Mouse (Mus musculus) neural tube, embryonic 12.5 days (tissue): Measurements from ENCODE around the gene 4930539E08Rik. TPM values are rescaled to one million over a fixed set of nuclear protein-coding genes. Genes with fewer than 3 reads are reported as not detected.

Experiments
- ATAC-seq: fragments of 200-750 bp; cut with Nextera tagmentation; 2 replicates; pipeline ENCODE4 v1.8.0; 2017; ENCODE audit warnings: low read depth, mild to moderate bottlenecking, moderate TSS enrichment, moderate library complexity; ENCODE audit not compliant: low FRiP score
- H3K27ac ChIP-seq: fragments of 300-500 bp; sonication (generic); 2 replicates; pipeline ENCODE4 v1.5.1; 2016
- H3K27me3 ChIP-seq: fragments of 300-500 bp; sonication (generic); replicated peaks from 2 replicates; pipeline ENCODE4 v1.6.1; 2016; ENCODE audit warnings: mild to moderate bottlenecking
- H3K36me3 ChIP-seq: fragments of 300-500 bp; sonication (generic); 2 replicates; pipeline ENCODE4 v1.6.1; 2016; ENCODE audit warnings: mild to moderate bottlenecking
- H3K4me1 ChIP-seq: fragments of 300-500 bp; sonication (generic); 2 replicates; pipeline ENCODE4 v1.6.1; 2016
- H3K4me2 ChIP-seq: fragments of 300-500 bp; sonication (generic); replicated peaks from 2 replicates; pipeline ENCODE4 v1.6.1; 2016; ENCODE audit warnings: mild to moderate bottlenecking
- H3K4me3 ChIP-seq: fragments of 300-500 bp; sonication (generic); 2 replicates; pipeline ENCODE4 v1.5.1; 2016
- H3K9ac ChIP-seq: fragments of 300-500 bp; sonication (generic); 2 replicates; pipeline ENCODE4 v1.6.1; 2016; ENCODE audit warnings: mild to moderate bottlenecking
- H3K9me3 ChIP-seq: fragments of 300-500 bp; sonication (generic); 2 replicates; pipeline ENCODE4 v1.6.1; 2016; ENCODE audit warnings: mild to moderate bottlenecking
- WGBS: fragments of 180-500 bp; shearing (Covaris S2); methylation state at CpG from one replicate; pipeline ENCODE4 v1.1.7; 2016; 5-methylcytosine and 5-hydroxymethylcytosine counted together
- polyA plus RNA-seq: library from polyadenylated mRNA; unstranded; fragments of >200 nt; fragmentation: Nextera tagmentation; extraction: Ambion mirVana; gene quantifications from 2 replicates; pipeline ENCODE4 v1.2.1, GENCODE M21; 2016

Gene 4930539E08Rik
- polyA plus RNA-seq, 1 experiment from 2014 or later, result 0.38 TPM

- Histone ChIP-seq H3K4me3 (no peak overlapping the region), H3K9me3 (no peaks in the 10 kb centered on the region; the same call in 1 of the 2 replicates), H3K27me3 (no peaks in the 10 kb centered on the region), H3K27ac (no peak overlapping the region), H3K4me1 (no peaks in the 10 kb centered on the region), H3K4me2 (no peak overlapping the region), H3K9ac (no peak overlapping the region), H3K36me3 (no peaks in the 10 kb centered on the region)
- 79% methylated on average over 10 of the region's 11 CpGs for WGBS
- ATAC-seq, result no peak
Measured at GRCm38 (mm10) chr17:28942101-28942500, 27.0 kb upstream of the 4930539E08Rik start.

GRCm38 (mm10) chr17:28940776-28941555, 25.8 kb upstream of the 4930539E08Rik start:
- ATAC-seq, result no peak
- H3K9me3 ChIP-seq, result no peaks in the 10 kb centered on the region; the same call in 1 of the 2 replicates
- no peaks in the 10 kb centered on the region for H3K27me3 ChIP-seq
- H3K4me2 ChIP-seq, result no peak overlapping the region
- no peak overlapping the region for H3K4me3 ChIP-seq
- 94% methylated on average over 25 of the region's 25 CpGs for WGBS
- no peak overlapping the region for H3K27ac ChIP-seq
- H3K36me3 ChIP-seq, result no peaks in the 10 kb centered on the region
- no peak overlapping the region for H3K9ac ChIP-seq
- no peaks in the 10 kb centered on the region for H3K4me1 ChIP-seq

DNA sequence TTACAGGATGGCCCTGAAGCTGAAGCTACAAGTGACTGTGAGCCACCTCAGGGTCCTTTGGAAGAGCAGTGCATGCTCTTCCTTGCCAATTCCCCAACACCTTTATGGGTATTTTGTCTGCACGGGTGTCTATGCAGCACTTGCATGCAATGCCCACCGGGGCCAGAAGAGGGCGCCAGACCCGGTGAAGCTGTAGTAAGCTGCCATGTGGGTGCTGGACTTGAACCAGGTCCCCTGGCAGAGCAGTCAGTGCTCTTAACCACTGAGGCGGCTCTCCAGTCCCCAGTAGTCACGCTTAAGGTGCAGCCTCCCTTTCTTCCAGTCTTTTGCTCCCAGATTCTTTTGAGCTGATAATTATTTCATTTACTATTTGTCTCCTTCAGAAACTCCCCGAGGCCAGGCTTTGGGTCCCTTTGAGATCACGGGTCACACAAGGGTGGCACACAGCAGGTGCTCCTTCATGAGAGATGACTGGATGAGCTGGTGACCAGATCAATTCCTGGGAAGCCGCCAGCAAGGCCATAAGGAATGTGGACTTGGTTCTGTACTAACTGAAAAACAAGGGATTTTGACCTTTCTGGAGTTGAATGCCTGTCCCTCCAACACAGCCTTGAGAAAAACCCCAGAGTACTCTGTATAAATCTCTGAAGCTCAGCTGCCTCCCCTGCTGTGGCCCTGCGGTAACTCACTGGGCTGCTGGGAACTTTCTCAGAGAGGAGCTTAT, 21.7 kb upstream of the 4930539E08Rik start:
- no peaks in the 10 kb centered on the region for H3K36me3 ChIP-seq
- no peaks in the 10 kb centered on the region for H3K4me1 ChIP-seq
- no peak overlapping the region for H3K4me2 ChIP-seq
- H3K9ac ChIP-seq, result no peak overlapping the region
- ATAC-seq, result no peak
- 81% methylated on average over 10 of the region's 10 CpGs for WGBS
- no peaks in the 10 kb centered on the region for H3K27me3 ChIP-seq
- H3K4me3 ChIP-seq, result no peak overlapping the region
- H3K9me3 ChIP-seq, result no peaks in the 10 kb centered on the region; the same call in 1 of the 2 replicates
- no peak overlapping the region for H3K27ac ChIP-seq

DNA sequence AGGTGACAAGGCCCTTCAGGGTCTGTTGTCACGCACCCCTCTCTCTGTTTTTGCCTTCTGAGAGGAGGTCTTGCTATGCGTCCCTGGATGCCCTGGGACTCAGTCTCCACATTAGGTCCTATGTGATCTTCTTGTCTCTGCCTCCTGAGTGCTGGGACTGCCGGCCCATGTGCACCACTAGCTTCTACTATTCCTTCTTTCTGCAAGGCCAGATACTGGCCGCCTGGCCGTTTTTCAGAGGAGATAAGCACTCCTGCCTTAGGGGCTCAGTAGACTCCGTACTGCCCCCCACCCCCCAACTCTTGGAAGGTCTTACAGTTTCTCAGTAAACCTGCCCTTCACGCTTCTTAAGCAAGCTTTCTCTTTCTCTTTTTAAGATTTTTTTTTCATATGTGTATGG, 21.0 kb upstream of the 4930539E08Rik start:
- Histone ChIP-seq H3K4me3 (no peak overlapping the region), H3K36me3 (no peaks in the 10 kb centered on the region), H3K27ac (no peak overlapping the region), H3K4me2 (no peak overlapping the region), H3K9ac (no peak overlapping the region), H3K9me3 (no peaks in the 10 kb centered on the region), H3K4me1 (no peaks in the 10 kb centered on the region), H3K27me3 (no peaks in the 10 kb centered on the region)
- no peak for ATAC-seq
- 90% methylated on average over 7 of the region's 7 CpGs for WGBS

GRCm38 (mm10) chr17:28934120-28934916, 19.2 kb upstream of the 4930539E08Rik start:
- 75% methylated on average over 19 of the region's 19 CpGs for WGBS
- Histone ChIP-seq H3K27ac (no peak overlapping the region), H3K36me3 (no peaks in the 10 kb centered on the region), H3K9me3 (no peaks in the 10 kb centered on the region), H3K4me1 (peaks cover 9% of the 10 kb centered on the region), H3K9ac (no peak overlapping the region), H3K4me2 (no peak overlapping the region), H3K27me3 (no peaks in the 10 kb centered on the region), H3K4me3 (no peak overlapping the region)
- no peak for ATAC-seq

DNA sequence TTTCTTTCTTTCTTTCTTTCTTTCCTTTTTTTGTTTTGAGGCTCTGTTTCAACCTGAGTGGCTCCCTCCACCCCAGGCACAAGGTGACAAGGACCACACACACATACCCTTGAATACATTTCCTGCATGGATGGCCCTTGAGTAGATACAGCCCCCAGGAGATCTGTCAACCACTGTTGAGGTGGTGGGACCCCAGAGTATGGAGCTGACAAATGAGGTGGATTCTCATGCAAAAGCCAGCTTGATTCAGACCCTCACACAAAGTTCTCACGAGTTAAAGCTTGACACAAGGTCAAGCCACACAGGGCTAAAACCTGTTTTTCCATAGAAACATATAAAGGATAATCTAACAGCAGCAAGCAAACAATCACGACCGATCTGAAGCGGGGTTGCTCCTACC, 17.1 kb upstream of the 4930539E08Rik start:
- Histone ChIP-seq H3K4me3 (no peak overlapping the region), H3K36me3 (no peaks in the 10 kb centered on the region)
- 93% methylated on average over 4 of the region's 4 CpGs for WGBS

DNA sequence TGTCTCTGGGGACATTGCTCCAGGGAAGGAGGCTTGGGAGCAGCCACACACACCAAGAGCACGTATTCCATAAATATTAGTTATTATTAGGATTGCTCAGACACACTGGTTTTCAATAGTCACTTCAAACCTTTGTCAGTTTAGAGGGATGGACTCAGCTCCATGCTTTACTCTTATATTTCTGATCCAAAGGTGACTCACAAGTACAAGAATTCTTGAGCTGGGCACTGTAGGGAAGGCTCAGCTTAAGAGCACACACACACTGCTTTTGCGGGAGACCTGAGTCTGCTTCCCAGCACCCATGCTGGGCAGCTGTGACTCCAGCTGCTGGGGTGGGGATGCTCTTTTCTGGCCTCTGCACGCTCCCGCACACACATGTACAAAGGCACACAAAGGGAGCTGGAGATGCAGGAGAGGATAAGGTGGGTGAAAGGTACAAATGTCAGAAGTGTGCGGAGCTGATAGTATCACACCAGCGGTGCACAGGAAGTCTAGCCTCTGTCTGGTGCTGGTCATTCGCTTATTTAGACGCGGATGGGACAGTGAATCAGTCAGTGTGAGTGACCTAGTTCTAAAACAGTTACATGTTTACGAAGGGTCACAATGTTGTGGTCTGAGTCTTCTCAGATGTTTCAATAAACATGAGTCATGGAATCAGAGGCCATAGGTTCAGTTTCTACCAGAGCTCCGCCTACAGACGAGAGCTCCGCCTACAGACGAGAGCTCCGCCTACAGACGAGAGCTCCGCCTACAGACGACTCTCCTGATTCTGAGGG, 16.5 kb upstream of the 4930539E08Rik start:
- no peak overlapping the region for H3K27ac ChIP-seq
- no peak overlapping the region for H3K4me3 ChIP-seq
- WGBS, result 90% methylated on average over 18 of the region's 18 CpGs
- H3K36me3 ChIP-seq, result no peaks in the 10 kb centered on the region
- H3K9me3 ChIP-seq, result no peaks in the 10 kb centered on the region
- H3K27me3 ChIP-seq, result no peaks in the 10 kb centered on the region
- no peak overlapping the region for H3K9ac ChIP-seq
- peaks cover 9% of the 10 kb centered on the region for H3K4me1 ChIP-seq
- H3K4me2 ChIP-seq, result no peak overlapping the region
- no peak for ATAC-seq

More for the DNA sequence above, 17.1 kb upstream of the 4930539E08Rik start:
- no peaks in the 10 kb centered on the region for H3K27me3 ChIP-seq
- no peak overlapping the region for H3K9ac ChIP-seq
- ATAC-seq, result no peak
- peaks cover 9% of the 10 kb centered on the region for H3K4me1 ChIP-seq
- no peaks in the 10 kb centered on the region for H3K9me3 ChIP-seq
- no peak overlapping the region for H3K27ac ChIP-seq
- H3K4me2 ChIP-seq, result no peak overlapping the region

DNA sequence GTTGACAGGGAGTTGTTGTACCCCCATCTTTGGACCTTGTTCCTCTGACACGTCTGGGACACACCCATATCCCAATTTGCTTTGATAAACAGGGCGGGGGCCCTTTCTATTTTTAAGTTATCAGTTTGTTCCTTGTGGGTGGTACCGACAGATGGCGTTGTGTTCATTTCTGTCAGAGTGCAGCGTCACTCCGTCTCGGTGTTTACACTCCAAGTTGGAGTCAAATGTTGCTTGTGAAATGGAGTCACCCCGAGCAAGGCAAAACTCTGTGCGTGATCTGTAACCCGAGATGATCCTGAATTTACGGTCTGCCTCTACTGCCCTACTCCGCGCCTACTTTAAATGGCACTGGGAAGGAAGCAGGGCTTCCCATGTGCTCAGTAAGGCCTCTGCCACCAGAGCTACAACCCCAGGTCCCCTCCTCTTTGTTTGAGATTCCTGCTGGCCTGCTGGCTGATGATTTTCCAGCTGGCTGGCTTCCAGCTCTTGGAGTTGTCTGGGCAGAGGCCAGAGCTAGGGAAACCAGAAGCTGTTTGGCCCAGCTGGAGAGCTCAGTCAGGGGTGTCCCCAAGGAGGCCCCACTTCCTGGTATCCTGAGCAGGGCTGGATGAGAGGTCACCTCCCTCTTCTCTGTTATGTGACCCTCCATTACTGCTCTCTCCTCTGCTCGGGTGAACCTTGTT, 15.4 kb upstream of the 4930539E08Rik start:
- WGBS, result 20% methylated on average over 14 of the region's 14 CpGs
- Histone ChIP-seq H3K4me1 (peaks cover 9% of the 10 kb centered on the region), H3K4me3 (no peak overlapping the region), H3K27me3 (no peaks in the 10 kb centered on the region), H3K9me3 (no peaks in the 10 kb centered on the region), H3K27ac (peak overlapping the region; percentile 34; the same call in 1 of the 2 replicates), H3K4me2 (peak overlapping the region; percentile 36), H3K36me3 (no peaks in the 10 kb centered on the region), H3K9ac (0 out of 2 replicates have a peak overlapping the region, but pooled peaks have one; percentile 8)
- ATAC-seq, result peak; percentile 75

DNA sequence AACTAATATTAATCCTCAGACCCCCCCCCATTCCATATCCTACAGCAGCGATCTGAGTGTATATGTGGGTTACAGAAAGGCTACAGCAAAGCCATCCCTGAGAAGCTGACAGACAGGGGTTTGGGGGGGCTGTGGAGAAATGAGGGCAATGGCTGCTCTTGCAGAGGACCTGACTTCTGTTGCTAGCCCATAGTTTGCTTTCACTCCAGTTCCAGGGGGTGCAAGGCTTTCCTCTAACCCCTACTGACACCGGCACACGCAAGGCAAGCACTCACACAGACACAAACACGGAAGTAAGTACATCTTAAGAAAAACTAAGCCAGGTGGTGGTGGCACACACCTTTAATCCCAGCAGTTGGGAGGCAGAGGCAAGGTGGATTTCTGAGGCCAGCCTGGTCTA, 14.2 kb upstream of the 4930539E08Rik start:
- ATAC-seq, result no peak
- Histone ChIP-seq H3K9ac (no peak overlapping the region), H3K4me3 (no peak overlapping the region), H3K27me3 (no peaks in the 10 kb centered on the region), H3K4me2 (no peak overlapping the region), H3K9me3 (no peaks in the 10 kb centered on the region), H3K36me3 (no peaks in the 10 kb centered on the region), H3K27ac (no peak overlapping the region), H3K4me1 (peaks cover 9% of the 10 kb centered on the region)
- 89% methylated on average over 4 of the region's 4 CpGs for WGBS

GRCm38 (mm10) chr17:28928004-28928403, 12.9 kb upstream of the 4930539E08Rik start:
- 85% methylated on average over 9 of the region's 9 CpGs for WGBS

More at GRCm38 (mm10) chr17:28928004-28928403, 12.9 kb upstream of the 4930539E08Rik start:
- no peak overlapping the region for H3K27ac ChIP-seq
- H3K4me2 ChIP-seq, result no peak overlapping the region
- H3K9ac ChIP-seq, result no peak overlapping the region
- peaks cover 9% of the 10 kb centered on the region for H3K4me1 ChIP-seq
- H3K9me3 ChIP-seq, result no peaks in the 10 kb centered on the region
- no peaks in the 10 kb centered on the region for H3K27me3 ChIP-seq
- no peak for ATAC-seq
- no peaks in the 10 kb centered on the region for H3K36me3 ChIP-seq
- H3K4me3 ChIP-seq, result no peak overlapping the region
